Mouse (Mus musculus) ES-E14 (cell line): ENCODE results near the gene Capn2.

Experiments
- CHD2 ChIP-seq: IDR thresholded peaks from 2 replicates; pipeline ENCODE4 v1.6.1; 2014; ENCODE audit warnings: mild to moderate bottlenecking, low read depth, low read length, inconsistent platforms
- HCFC1 ChIP-seq: IDR thresholded peaks from 2 replicates; pipeline ENCODE4 v1.6.1; 2012; ENCODE audit warnings: low read length, inconsistent platforms, borderline replicate concordance; ENCODE audit not compliant: insufficient read depth
- MAFK ChIP-seq: IDR thresholded peaks from 2 replicates; pipeline ENCODE4 v1.6.1; 2014; ENCODE audit warnings: mild to moderate bottlenecking, low read depth, low read length, inconsistent platforms; ENCODE audit not compliant: insufficient read depth
- ZC3H11A ChIP-seq: IDR thresholded peaks from 2 replicates; pipeline ENCODE4 v1.6.1; 2012; ENCODE audit warnings: low read depth, mild to moderate bottlenecking, inconsistent platforms, low read length, borderline replicate concordance
- ZNF384 ChIP-seq: IDR thresholded peaks from 2 replicates; pipeline ENCODE4 v1.6.1; 2012; ENCODE audit warnings: low read depth, low read length, inconsistent platforms

- TF ChIP-seq CHD2: no peak
- no peak for TF ChIP-seq ZNF384
- TF ChIP-seq ZC3H11A: peak; percentile 42; the same call in 1 of the 2 replicates
- TF ChIP-seq HCFC1: no peak
- no peak for TF ChIP-seq MAFK
Observed at GRCm38 (mm10) chr1:182489803-182490452, 27.5 kb downstream of the Capn2 start.
